Mouse (Mus musculus): ENCODE measurements at regions not wholly inside any gene's neighbourhood (a gene's known extent, or its start where the extent isn't known, plus 50 kb on each side); places are given as distances from the start of the nearest gene placed in this dataset.

DNA sequence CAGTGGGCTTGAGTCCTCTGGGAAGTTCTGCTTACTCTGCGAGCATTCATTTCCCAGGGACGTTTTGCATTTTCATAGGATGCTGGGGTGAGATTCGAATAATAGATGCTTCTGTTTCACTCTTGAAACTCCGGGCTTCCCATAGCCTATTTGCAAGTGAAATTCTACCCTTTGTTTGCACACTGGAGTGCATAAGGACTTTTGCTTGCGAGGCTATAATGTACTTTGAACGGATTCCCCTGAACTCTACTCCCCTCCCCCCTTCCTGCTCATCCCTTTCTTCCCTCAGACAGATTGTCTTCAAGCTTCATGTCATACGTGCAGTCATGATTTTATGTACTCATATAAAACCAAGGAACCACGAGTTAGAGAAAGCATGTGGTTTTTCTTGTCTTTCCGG is 53.4 kb upstream of the Cnksr3 start:
- no peak overlapping the region for H3K9ac ChIP-seq (replicated peaks)
- H3K27me3 ChIP-seq: no peaks in the 10 kb centered on the region
- H3K4me1 ChIP-seq: peaks cover 25% of the 10 kb centered on the region
- no peaks in the 10 kb centered on the region for H3K9me3 ChIP-seq
- no peak overlapping the region for H3K4me2 ChIP-seq (replicated peaks)
- WGBS: 39% methylated on average over 9 of the region's 9 CpGs
- ATAC-seq (replicated peaks): no peak
- H3K4me3 ChIP-seq: no peak overlapping the region
- H3K27ac ChIP-seq (replicated peaks): no peak overlapping the region; the same call in 1 of the 2 replicates
- no peaks in the 10 kb centered on the region for H3K36me3 ChIP-seq

DNA sequence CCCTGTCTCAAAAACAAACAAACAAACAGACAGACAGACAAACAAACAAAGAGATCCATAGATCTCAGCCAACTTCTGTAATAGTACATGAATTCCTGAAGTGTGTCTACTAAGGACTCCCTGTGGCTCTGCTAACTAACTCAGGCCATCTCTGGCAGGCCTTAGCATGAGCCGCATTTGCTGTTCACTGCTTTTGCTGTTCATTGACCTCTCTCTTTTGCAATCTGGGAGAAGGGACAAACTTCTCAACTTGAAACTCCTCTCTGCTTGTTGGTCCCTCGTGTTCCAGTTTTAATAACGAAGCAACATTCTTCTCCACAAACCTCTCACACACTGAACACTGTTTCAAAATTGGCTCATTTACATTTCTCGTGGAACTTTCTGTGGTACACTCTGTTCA is 52.7 kb upstream of the Cnksr3 start:
- no peaks in the 10 kb centered on the region for H3K9me3 ChIP-seq
- H3K27me3 ChIP-seq: no peaks in the 10 kb centered on the region
- H3K4me3 ChIP-seq: no peak overlapping the region
- H3K36me3 ChIP-seq: no peaks in the 10 kb centered on the region
- H3K4me2 ChIP-seq (replicated peaks): no peak overlapping the region
- H3K27ac ChIP-seq (replicated peaks): no peak overlapping the region
- H3K4me1 ChIP-seq: peaks cover 25% of the 10 kb centered on the region
- no peak for ATAC-seq (replicated peaks)
- H3K9ac ChIP-seq (replicated peaks): no peak overlapping the region
- 54% methylated on average over 4 of the region's 4 CpGs for WGBS

All from forebrain, embryonic 15.5 days (tissue).